Mouse (Mus musculus) small intestine, adult 2 months (tissue): ENCODE results near the gene Il17ra.

Source experiments
- CTCF ChIP-seq: fragments of 200-500 bp; IDR thresholded peaks from 2 replicates; pipeline ENCODE4 v1.5.1; 2012; ENCODE audit warnings: low read depth, mild to moderate bottlenecking, control low read depth, inconsistent platforms, low read length, moderate library complexity, mixed read lengths; ENCODE audit not compliant: insufficient replicate concordance, insufficient read length; ENCODE audit errors: extremely low read depth
- POLR2A ChIP-seq: fragments of 200-500 bp; IDR thresholded peaks from 2 replicates; pipeline ENCODE4 v1.6.1; 2012; ENCODE audit warnings: low read depth, mild to moderate bottlenecking, control low read depth, inconsistent platforms, low read length, moderate library complexity

- TF ChIP-seq POLR2A (peak; percentile 76), CTCF (no peak)
Measured at GRCm38 (mm10) chr6:120531020-120531965, 68.2 kb downstream of the Il17ra start, which contains the start of gene Hdhd5.
